Mouse (Mus musculus): ENCODE data around the gene Me3. TPM values are rescaled to one million over a fixed set of nuclear protein-coding genes. Genes with fewer than 3 reads are reported as not detected.

Me3 gene
- polyA plus RNA-seq (2015; fragmentation: Nextera tagmentation; extraction: Ambion mirVana): 4.1 and 4.3 TPM in 2 replicates

DNA sequence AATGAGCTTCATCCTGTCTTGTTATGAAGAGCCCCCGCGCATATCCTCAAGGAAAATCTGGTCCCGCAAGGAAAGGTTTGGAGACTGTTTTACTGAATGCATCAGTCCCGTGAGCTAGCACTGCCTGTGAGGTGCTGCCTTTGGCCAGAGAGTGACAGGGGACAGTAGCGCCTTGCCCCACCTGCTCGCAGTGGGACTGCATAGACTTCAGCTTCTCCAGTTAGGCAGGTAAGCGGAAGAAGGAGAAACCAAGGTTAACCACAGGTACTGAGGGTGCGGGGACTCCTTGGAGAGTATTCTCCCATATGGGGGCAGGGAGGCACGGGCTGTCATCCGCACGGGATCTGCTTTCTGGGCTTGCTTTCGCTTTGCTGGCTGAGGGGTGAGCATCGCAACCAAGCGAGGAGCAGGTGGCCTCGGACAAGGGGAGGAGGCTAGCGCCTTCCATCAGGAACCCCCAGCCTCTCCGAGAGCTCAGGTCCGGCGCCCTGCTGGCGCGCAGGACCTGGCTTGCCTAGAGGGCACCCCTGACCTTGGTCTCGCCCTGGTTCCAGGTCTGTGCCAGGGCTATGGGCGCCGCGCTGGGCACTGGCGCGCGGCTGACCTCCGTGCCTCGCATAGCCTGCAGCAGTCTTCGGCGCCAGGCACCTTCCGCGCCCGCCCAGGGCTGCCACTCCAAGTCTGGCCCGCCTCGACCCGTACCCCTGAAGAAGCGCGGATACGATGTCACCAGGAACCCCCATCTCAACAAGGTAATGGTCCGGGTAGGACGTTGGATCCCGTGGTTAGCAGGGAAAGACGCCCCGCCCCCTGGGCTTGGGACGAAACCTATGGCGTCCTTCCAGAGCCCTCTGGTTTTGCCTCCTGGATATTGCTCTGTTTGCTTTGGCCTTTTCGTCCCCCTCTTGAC, at the start of gene Me3:
TSS of gene Me3 (plus strand) at position 51 of the 910 bp plus-strand sequence.
- Histone ChIP-seq H3K36me3 (no peaks in the 10 kb centered on the region), H3K27me3 (peaks cover 13% of the 10 kb centered on the region), H3K4me3 (peak within 1 kb of the TSS; percentile 78), H3K4me1 (replicated peaks) (peaks cover 11% of the 10 kb centered on the region), H3K9me3 (no peaks in the 10 kb centered on the region), H3K4me2 (peak within 1 kb of the TSS; percentile 98), H3K27ac (no peak within 1 kb of the TSS), H3K9ac (peak within 1 kb of the TSS; percentile 85)
- ATAC-seq (ENCODE audit: low FRiP score): peak; percentile 89
- 6% methylated on average over 49 of the region's 49 CpGs for WGBS

GRCm38 (mm10) chr7:89590039-89590438, 42.2 kb upstream of the Me3 start:
- Histone ChIP-seq H3K9me3 (no peaks in the 10 kb centered on the region), H3K4me1 (replicated peaks) (no peaks in the 10 kb centered on the region), H3K4me2 (no peak overlapping the region), H3K36me3 (no peaks in the 10 kb centered on the region), H3K4me3 (no peak overlapping the region), H3K27ac (no peak overlapping the region), H3K9ac (no peak overlapping the region), H3K27me3 (no peaks in the 10 kb centered on the region)
- 79% methylated on average over 5 of the region's 5 CpGs for WGBS
- ATAC-seq (ENCODE audit: low FRiP score): no peak

DNA sequence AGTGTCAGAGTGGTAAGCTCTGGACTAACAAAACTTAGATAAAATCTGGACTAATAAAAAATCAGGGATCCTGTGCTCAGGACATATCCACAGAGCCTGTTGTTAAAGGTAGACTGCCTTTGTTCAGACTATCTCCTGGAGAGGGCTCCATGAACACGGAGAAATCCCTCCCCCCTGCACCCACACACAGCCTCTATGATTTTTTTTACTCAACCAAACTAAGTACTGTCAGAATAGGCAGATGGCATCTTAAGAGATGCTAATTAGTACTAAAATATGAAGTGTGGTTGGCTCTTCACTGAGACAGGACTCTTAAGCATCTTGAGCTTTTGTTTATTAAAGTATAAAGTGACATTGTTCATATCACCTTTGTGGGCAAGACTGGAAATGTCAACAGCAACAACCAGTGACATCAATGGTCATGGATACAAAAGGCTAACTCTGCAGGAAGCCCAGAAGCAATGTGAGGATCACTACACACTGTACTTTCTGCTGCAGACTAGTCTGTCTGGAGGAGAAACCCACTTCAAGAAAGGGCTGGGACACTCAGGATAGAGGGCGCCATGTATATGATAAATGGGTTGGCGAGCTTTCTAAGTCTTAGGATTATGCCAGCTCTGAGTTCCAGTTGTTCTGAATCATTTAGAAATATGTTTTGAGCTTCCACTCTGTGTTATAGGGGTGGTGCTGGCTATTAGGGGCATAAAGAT, 41.5 kb upstream of the Me3 start:
- no peaks in the 10 kb centered on the region for H3K36me3 ChIP-seq
- no peaks in the 10 kb centered on the region for H3K4me1 ChIP-seq (replicated peaks)
- H3K4me3 ChIP-seq: no peak overlapping the region
- WGBS: 79% methylated on average over 3 of the region's 3 CpGs
- no peak overlapping the region for H3K27ac ChIP-seq
- H3K9ac ChIP-seq: no peak overlapping the region
- H3K4me2 ChIP-seq: no peak overlapping the region
- no peak for ATAC-seq (ENCODE audit: low FRiP score)
- no peaks in the 10 kb centered on the region for H3K27me3 ChIP-seq
- no peaks in the 10 kb centered on the region for H3K9me3 ChIP-seq

- Histone ChIP-seq H3K4me2 (no peak overlapping the region), H3K4me1 (replicated peaks) (no peaks in the 10 kb centered on the region), H3K9ac (no peak overlapping the region), H3K27me3 (no peaks in the 10 kb centered on the region), H3K36me3 (no peaks in the 10 kb centered on the region), H3K27ac (no peak overlapping the region), H3K4me3 (no peak overlapping the region), H3K9me3 (no peaks in the 10 kb centered on the region)
- WGBS: 94% methylated on average over 2 of the region's 2 CpGs
- ATAC-seq (ENCODE audit: low FRiP score): no peak
These were observed 36.4 kb upstream of the Me3 start for GRCm38 (mm10) chr7:89595813-89596212.

GRCm38 (mm10) chr7:89605589-89606536, 26.3 kb upstream of the Me3 start:
- H3K9ac ChIP-seq: no peak overlapping the region
- no peaks in the 10 kb centered on the region for H3K9me3 ChIP-seq
- no peak overlapping the region for H3K4me3 ChIP-seq
- 80% methylated on average over 8 of the region's 8 CpGs for WGBS
- H3K27me3 ChIP-seq: no peaks in the 10 kb centered on the region
- H3K4me1 ChIP-seq (replicated peaks): no peaks in the 10 kb centered on the region
- ATAC-seq (ENCODE audit: low FRiP score): no peak
- H3K27ac ChIP-seq: no peak overlapping the region
- no peak overlapping the region for H3K4me2 ChIP-seq
- no peaks in the 10 kb centered on the region for H3K36me3 ChIP-seq

- Histone ChIP-seq H3K4me1 (replicated peaks) (no peaks in the 10 kb centered on the region), H3K9me3 (no peaks in the 10 kb centered on the region), H3K36me3 (no peaks in the 10 kb centered on the region), H3K9ac (no peak overlapping the region), H3K27ac (no peak overlapping the region), H3K4me2 (no peak overlapping the region), H3K4me3 (no peak overlapping the region), H3K27me3 (no peaks in the 10 kb centered on the region)
- 97% methylated on average over 6 of the region's 6 CpGs for WGBS
- ATAC-seq (ENCODE audit: low FRiP score): no peak
These were observed 24.9 kb upstream of the Me3 start for GRCm38 (mm10) chr7:89607329-89607728.

DNA sequence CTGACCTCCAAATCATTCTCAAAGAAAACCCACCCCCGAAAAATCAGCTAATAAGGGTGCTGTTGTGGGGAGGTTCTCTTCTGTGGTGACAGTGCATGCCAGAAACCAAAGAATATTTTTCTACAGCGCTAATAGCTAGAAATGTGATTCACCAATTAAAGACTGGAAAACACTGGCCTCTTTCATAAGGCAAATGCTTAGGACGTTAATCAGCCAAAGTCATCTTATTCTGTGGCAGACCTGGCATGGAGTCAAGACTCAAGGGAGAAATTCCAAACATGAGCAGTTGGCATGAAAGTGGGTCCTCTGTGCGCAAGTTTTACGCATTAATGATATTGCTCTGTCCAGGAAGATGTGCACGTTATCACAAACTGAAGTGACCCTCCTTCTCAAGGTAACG, 21.0 kb upstream of the Me3 start:
- Histone ChIP-seq H3K9me3 (no peaks in the 10 kb centered on the region), H3K9ac (no peak overlapping the region), H3K27me3 (no peaks in the 10 kb centered on the region), H3K36me3 (no peaks in the 10 kb centered on the region), H3K4me1 (replicated peaks) (no peaks in the 10 kb centered on the region), H3K4me3 (no peak overlapping the region), H3K4me2 (no peak overlapping the region), H3K27ac (no peak overlapping the region)
- no peak for ATAC-seq (ENCODE audit: low FRiP score)
- 82% methylated on average over 7 of the region's 7 CpGs for whole genome bisulfite sequencing

DNA sequence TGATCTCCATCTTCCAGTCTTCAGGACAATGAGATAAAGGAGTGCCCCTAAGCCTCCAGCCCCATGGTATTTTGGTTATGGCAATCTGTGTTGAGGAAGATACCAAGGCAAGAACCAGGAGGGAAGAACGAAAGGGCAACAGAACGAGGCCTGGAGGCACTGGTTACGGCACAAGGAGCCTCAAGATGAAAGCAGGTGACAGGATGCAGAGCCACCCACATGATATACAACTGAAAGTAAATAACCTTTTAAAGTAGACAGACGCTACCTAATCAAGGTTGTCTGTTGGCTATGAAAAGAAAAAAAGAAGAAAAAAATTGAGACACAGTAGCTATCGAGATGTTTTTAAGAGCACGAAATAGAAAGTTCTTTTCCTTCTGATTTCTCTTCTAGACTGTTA, 16.0 kb upstream of the Me3 start:
- Histone ChIP-seq H3K27ac (no peak overlapping the region), H3K27me3 (no peaks in the 10 kb centered on the region), H3K9me3 (no peaks in the 10 kb centered on the region), H3K9ac (no peak overlapping the region), H3K4me3 (no peak overlapping the region), H3K36me3 (no peaks in the 10 kb centered on the region), H3K4me2 (no peak overlapping the region), H3K4me1 (replicated peaks) (no peaks in the 10 kb centered on the region)
- ATAC-seq (ENCODE audit: low FRiP score): no peak
- WGBS: 91% methylated on average over 6 of the region's 6 CpGs

DNA sequence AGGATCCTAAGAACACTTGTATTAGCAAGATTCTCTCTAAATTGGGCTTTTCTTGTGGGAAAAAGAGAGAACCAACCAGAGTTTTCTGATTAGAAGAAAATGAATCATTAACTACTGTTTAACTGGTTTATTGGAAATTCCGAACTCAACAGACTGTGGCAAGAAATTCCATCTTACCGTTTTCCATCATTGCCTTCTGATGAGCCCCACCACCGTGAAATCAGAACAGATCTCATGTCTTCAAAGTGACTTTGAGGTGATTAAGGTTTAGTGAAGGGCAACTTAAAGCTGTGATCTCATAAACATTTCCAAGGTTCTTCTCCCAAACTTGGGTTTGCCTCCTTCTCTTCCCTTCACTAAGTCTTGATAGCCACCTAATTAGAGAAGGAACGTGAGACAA, 8.9 kb upstream of the Me3 start:
- H3K36me3 ChIP-seq: no peaks in the 10 kb centered on the region
- no peak overlapping the region for H3K9ac ChIP-seq
- H3K4me1 ChIP-seq (replicated peaks): no peaks in the 10 kb centered on the region; the same call in 1 of the 2 replicates
- ATAC-seq (ENCODE audit: low FRiP score): no peak
- WGBS: 86% methylated on average over 4 of the region's 4 CpGs
- no peaks in the 10 kb centered on the region for H3K27me3 ChIP-seq
- H3K4me3 ChIP-seq: no peak overlapping the region
- H3K4me2 ChIP-seq: no peak overlapping the region
- H3K27ac ChIP-seq: no peak overlapping the region
- no peaks in the 10 kb centered on the region for H3K9me3 ChIP-seq

- Histone ChIP-seq H3K4me1 (replicated peaks) (peaks cover 4% of the 10 kb centered on the region), H3K36me3 (no peaks in the 10 kb centered on the region), H3K9me3 (no peaks in the 10 kb centered on the region), H3K27me3 (peaks cover 9% of the 10 kb centered on the region), H3K9ac (no peak overlapping the region), H3K4me3 (no peak overlapping the region), H3K27ac (no peak overlapping the region), H3K4me2 (no peak overlapping the region)
- ATAC-seq (ENCODE audit: low FRiP score): no peak
These were observed 4.8 kb upstream of the Me3 start for GRCm38 (mm10) chr7:89627393-89627792.

DNA sequence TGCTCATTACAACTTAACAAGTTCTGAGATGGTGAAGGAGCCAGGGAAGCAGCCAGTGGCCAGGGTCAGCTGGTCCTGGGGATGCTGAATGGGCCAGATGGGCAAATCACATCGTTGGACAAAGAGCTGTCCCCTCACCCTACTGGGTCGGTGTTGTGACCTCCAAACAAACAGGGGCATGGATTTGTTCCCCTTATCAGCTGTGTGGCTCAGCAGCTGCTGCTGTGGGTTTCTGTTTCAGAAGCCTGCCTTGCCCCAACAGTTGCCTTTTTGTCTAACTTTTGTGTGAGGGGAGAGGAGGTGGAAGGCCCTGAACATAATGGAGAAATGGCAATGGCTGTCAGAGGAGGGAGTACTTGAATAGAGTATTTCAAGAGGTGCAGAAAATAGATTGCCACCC, 4.2 kb upstream of the Me3 start:
- H3K9me3 ChIP-seq: no peaks in the 10 kb centered on the region
- H3K27me3 ChIP-seq: peaks cover 9% of the 10 kb centered on the region
- no peak overlapping the region for H3K4me2 ChIP-seq
- no peak overlapping the region for H3K4me3 ChIP-seq
- H3K9ac ChIP-seq: no peak overlapping the region
- H3K27ac ChIP-seq: no peak overlapping the region
- peaks cover 7% of the 10 kb centered on the region for H3K4me1 ChIP-seq (replicated peaks)
- WGBS: 0% methylated on average over 2 of the region's 2 CpGs
- no peak for ATAC-seq (ENCODE audit: low FRiP score)
- H3K36me3 ChIP-seq: no peaks in the 10 kb centered on the region

DNA sequence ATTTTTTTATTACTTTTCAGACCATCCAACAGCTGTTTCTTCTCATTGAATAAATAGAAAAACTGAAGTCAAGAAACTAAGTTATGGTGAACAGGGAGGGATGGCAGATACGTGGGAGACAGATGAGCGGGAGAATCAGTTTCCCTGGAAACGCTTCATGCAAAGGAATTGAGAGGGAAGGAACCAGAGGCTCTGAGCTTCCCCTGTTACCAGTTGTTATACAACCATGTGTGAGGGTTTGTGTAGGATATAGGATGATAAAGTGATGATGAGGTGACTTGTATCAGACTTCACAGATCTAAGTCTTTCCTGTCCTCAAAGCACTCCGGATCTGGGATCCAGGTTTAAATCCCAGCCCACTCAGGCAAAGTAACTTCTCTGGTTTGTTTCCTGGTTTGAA, 3.2 kb upstream of the Me3 start:
- Histone ChIP-seq H3K27ac (no peak overlapping the region), H3K36me3 (no peaks in the 10 kb centered on the region), H3K4me1 (replicated peaks) (peaks cover 11% of the 10 kb centered on the region), H3K4me3 (no peak overlapping the region), H3K9me3 (no peaks in the 10 kb centered on the region), H3K9ac (no peak overlapping the region), H3K27me3 (peaks cover 10% of the 10 kb centered on the region), H3K4me2 (no peak overlapping the region)
- 33% methylated on average over 4 of the region's 4 CpGs for WGBS
- ATAC-seq (ENCODE audit: low FRiP score): no peak
